Mouse (Mus musculus): ENCODE data around the gene Coq3. TPM values are rescaled to one million over a fixed set of nuclear protein-coding genes. Genes with fewer than 3 reads are reported as not detected.

Coq3 gene
- polyA plus RNA-seq, 1 experiment from 2014 or later: 15.2 TPM

DNA sequence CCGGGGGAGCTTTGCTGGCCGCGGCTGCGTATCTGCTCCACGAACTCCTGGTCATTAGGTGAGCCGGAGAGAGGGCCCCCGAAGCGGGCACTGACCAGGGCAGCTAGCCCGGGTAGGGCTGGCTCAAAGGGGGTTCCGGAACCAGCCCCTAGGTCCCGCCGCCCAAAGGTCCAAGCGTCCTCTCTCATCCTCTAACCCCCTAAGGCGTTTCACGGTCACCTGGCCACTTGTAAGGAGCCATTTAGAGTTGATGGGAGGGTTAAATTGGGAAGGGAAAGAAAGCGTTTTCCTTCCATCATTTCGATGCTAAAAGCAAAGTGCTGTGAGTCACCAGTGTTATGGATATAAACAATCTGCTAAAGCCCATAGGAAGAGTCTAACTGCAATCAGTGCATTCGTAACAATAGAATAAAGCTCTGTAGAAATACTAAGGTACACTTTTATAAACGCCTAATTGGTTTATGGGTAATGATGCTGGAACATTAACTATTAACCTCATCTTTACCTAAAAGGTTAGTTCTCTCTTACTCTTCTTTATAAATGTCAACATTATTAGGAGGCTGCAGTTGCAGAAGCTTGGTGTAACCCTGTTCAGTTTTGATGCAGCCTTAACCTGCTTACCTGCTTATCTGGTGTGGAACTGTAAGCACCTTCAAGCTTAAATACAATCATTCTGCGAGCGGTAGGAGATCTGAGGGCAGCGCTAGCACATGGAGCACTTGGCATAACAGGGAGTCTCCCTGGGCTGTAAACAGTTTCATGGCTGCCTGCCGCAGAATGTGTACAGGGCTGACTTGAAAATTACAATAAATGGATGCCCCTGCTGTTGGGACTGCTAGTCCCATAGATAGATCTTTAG is 52.5 kb downstream of the Coq3 start:
- peak overlapping the region; percentile 87 for H3K27ac ChIP-seq
- peaks cover 20% of the 10 kb centered on the region for H3K4me1 ChIP-seq
- H3K4me2 ChIP-seq: peak overlapping the region; percentile 77
- no peak for ATAC-seq (ENCODE audit: insufficient number of reproducible peaks, insufficient read depth, low FRiP score, low TSS enrichment, low read depth)
- no peaks in the 10 kb centered on the region for H3K27me3 ChIP-seq
- H3K9ac ChIP-seq: peak overlapping the region; percentile 94
- H3K9me3 ChIP-seq: no peaks in the 10 kb centered on the region
- peaks cover 4% of the 10 kb centered on the region for H3K36me3 ChIP-seq
- H3K4me3 ChIP-seq: peak overlapping the region; percentile 81
- WGBS: 10% methylated on average over 23 of the region's 23 CpGs

DNA sequence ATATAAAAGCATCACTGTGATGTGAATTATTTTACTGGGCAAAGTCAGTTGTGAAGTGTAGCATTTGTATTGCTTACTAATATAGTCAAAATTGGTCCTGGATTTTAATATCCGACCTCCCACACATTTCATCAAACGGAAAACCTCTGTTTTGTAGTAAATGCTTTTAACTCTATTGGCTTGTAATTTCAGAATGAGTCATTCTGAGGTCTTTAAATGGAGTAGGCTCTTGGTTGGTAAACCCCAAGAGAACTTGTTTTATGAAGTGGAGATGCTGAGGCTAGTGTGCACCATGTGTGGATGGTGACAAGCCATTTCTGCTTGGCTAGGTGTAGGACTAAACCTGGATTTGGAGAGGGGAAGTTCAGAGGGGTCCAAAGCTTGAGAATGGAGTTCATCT is 55.9 kb downstream of the Coq3 start:
- no peaks in the 10 kb centered on the region for H3K27me3 ChIP-seq
- peaks cover 9% of the 10 kb centered on the region for H3K36me3 ChIP-seq
- no peak overlapping the region for H3K9ac ChIP-seq
- H3K4me2 ChIP-seq: no peak overlapping the region
- no peak for ATAC-seq (ENCODE audit: insufficient number of reproducible peaks, insufficient read depth, low FRiP score, low TSS enrichment, low read depth)
- no peak overlapping the region for H3K27ac ChIP-seq
- peaks cover 20% of the 10 kb centered on the region for H3K4me1 ChIP-seq
- H3K4me3 ChIP-seq: no peak overlapping the region
- H3K9me3 ChIP-seq: no peaks in the 10 kb centered on the region
- 89% methylated on average over 2 of the region's 2 CpGs for WGBS

DNA sequence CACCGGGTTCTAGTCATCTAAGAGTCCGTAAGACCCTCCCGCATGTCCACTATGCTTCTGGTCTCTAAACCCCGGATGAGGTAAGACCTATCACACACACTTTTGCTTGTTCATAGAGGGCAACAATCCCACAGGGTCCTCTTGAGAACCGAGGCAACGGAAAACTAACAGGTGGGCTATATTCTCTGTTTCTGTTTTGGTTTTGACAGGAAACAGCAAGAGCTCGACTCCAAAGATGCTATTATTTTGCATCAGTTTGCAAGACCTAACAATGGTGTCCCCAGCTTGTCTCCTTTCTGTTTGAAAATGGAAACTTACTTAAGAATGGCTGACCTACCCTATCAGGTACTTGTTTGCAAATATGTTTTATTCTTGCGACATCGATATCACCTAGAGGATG is 57.0 kb downstream of the Coq3 start:
- H3K27ac ChIP-seq: no peak overlapping the region
- H3K27me3 ChIP-seq: no peaks in the 10 kb centered on the region
- no peak overlapping the region for H3K9ac ChIP-seq
- peaks cover 15% of the 10 kb centered on the region for H3K4me1 ChIP-seq
- H3K4me3 ChIP-seq: no peak overlapping the region
- ATAC-seq (ENCODE audit: insufficient number of reproducible peaks, insufficient read depth, low FRiP score, low TSS enrichment, low read depth): no peak
- H3K36me3 ChIP-seq: peaks cover 9% of the 10 kb centered on the region
- no peaks in the 10 kb centered on the region for H3K9me3 ChIP-seq
- 90% methylated on average over 9 of the region's 9 CpGs for WGBS
- H3K4me2 ChIP-seq: no peak overlapping the region

DNA sequence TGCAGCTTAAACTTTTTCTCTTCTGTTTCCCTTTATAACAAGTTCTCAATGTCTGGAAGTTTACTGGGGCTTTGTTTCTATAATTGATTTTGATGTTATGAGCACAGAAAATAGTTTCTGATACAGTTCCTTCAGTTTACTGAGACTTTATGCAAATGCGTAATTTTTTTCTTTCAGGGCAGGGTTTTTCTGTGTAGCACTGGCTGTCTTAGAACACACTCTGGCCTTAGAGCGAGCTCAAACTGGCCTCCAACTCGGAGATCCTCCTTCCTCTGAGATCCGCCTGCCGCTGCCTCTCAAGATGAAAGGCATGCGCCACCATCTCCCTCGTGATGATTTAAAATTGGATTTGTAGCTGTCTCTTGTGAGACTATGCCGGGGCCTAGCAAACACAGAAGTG is 58.4 kb downstream of the Coq3 start:
- peaks cover 12% of the 10 kb centered on the region for H3K36me3 ChIP-seq
- no peak overlapping the region for H3K4me2 ChIP-seq
- no peak for ATAC-seq (ENCODE audit: insufficient number of reproducible peaks, insufficient read depth, low FRiP score, low TSS enrichment, low read depth)
- peaks cover 8% of the 10 kb centered on the region for H3K4me1 ChIP-seq
- no peak overlapping the region for H3K9ac ChIP-seq
- 85% methylated on average over 8 of the region's 8 CpGs for WGBS
- no peaks in the 10 kb centered on the region for H3K9me3 ChIP-seq
- H3K27ac ChIP-seq: no peak overlapping the region
- no peak overlapping the region for H3K4me3 ChIP-seq
- H3K27me3 ChIP-seq: no peaks in the 10 kb centered on the region

DNA sequence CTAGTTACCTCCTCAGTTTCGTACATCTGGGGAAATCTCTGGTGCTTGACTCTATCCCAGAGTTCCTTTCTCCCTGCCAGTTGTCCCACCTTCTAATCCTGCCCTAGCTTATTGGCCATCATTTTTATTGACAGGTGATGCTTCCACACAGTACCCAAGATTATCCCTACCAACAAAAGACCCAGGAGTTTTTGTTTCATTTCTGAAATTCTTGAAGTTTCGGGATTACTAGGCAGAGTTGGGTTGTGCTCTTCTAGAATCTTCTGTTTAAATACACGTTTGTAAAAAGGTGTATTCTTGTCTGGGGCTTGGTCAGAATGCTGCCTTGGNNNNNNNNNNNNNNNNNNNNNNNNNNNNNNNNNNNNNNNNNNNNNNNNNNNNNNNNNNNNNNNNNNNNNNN is 65.2 kb downstream of the Coq3 start:
- H3K27me3 ChIP-seq: no peaks in the 10 kb centered on the region
- 84% methylated on average over 3 of the region's 3 CpGs for WGBS
- H3K9ac ChIP-seq: no peak overlapping the region
- no peaks in the 10 kb centered on the region for H3K9me3 ChIP-seq
- H3K4me2 ChIP-seq: no peak overlapping the region
- H3K27ac ChIP-seq: no peak overlapping the region
- no peak overlapping the region for H3K4me3 ChIP-seq
- H3K4me1 ChIP-seq: no peaks in the 10 kb centered on the region
- 0 out of 2 replicates have a peak, but pooled peaks cover 9% of the 10 kb centered on the region for H3K36me3 ChIP-seq
- no peak for ATAC-seq (ENCODE audit: insufficient number of reproducible peaks, insufficient read depth, low FRiP score, low TSS enrichment, low read depth)

DNA sequence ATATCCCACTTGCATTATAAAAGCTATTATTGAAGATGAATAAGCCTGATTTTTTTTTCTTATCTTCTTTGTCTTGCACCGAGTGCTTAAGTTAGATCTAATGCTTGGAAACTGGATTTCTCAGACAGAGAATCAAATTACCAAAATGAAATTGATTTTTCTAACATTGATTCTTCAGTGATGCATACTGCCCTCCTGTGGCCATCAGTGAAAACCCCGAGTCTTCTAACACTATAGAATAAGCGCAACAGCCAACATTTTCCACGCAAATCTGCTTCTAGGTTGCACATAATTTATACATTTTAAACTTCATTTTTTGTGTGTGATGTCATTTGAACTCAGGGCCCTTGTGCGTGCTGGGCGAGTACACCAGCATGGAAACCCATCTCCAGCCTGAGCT is 72.0 kb downstream of the Coq3 start:
- Histone ChIP-seq H3K9ac (no peak overlapping the region), H3K36me3 (peaks cover 8% of the 10 kb centered on the region; the same call in 1 of the 2 replicates), H3K4me1 (no peaks in the 10 kb centered on the region), H3K4me3 (no peak overlapping the region), H3K27me3 (no peaks in the 10 kb centered on the region), H3K4me2 (no peak overlapping the region), H3K9me3 (no peaks in the 10 kb centered on the region), H3K27ac (no peak overlapping the region)
- ATAC-seq (ENCODE audit: insufficient number of reproducible peaks, insufficient read depth, low FRiP score, low TSS enrichment, low read depth): no peak
- 39% methylated on average over 6 of the region's 6 CpGs for WGBS

GRCm38 (mm10) chr4:21952255-21952654 is 72.8 kb downstream of the Coq3 start:
- Histone ChIP-seq H3K4me2 (no peak overlapping the region), H3K27me3 (no peaks in the 10 kb centered on the region), H3K36me3 (peaks cover 8% of the 10 kb centered on the region; the same call in 1 of the 2 replicates), H3K9ac (no peak overlapping the region), H3K27ac (no peak overlapping the region), H3K4me3 (no peak overlapping the region), H3K9me3 (no peaks in the 10 kb centered on the region), H3K4me1 (no peaks in the 10 kb centered on the region)
- ATAC-seq (ENCODE audit: insufficient number of reproducible peaks, insufficient read depth, low FRiP score, low TSS enrichment, low read depth): no peak
- WGBS: 84% methylated on average over 2 of the region's 2 CpGs

- H3K27me3 ChIP-seq: no peaks in the 10 kb centered on the region
- WGBS: 60% methylated on average over 7 of the region's 7 CpGs
- H3K9ac ChIP-seq: no peak overlapping the region
- peaks cover 21% of the 10 kb centered on the region for H3K36me3 ChIP-seq
- H3K27ac ChIP-seq: no peak overlapping the region
- no peak overlapping the region for H3K4me2 ChIP-seq
- no peaks in the 10 kb centered on the region for H3K4me1 ChIP-seq
- H3K4me3 ChIP-seq: no peak overlapping the region
- no peak; the same call in 1 of the 2 replicates for ATAC-seq (ENCODE audit: insufficient number of reproducible peaks, insufficient read depth, low FRiP score, low TSS enrichment, low read depth)
- H3K9me3 ChIP-seq: no peaks in the 10 kb centered on the region
These were observed 78.3 kb downstream of the Coq3 start for GRCm38 (mm10) chr4:21957570-21958321.

Other genes with a start within 250 kb of the Coq3 start
- gene Prdm13, start 193.7 kb upstream of the Coq3 start, polyA plus RNA-seq (2015; fragmentation: Nextera tagmentation; extraction: Ambion mirVana): not detected in 2 replicates
- gene Ccnc, start 152.0 kb upstream of the Coq3 start, polyA plus RNA-seq (2015; fragmentation: Nextera tagmentation; extraction: Ambion mirVana): 42.9 and 45.0 TPM in 2 replicates
- gene Usp45, start 112.5 kb upstream of the Coq3 start, polyA plus RNA-seq (2015; fragmentation: Nextera tagmentation; extraction: Ambion mirVana): 9.4 and 13.9 TPM in 2 replicates
- gene Tstd3, start 112.5 kb upstream of the Coq3 start, polyA plus RNA-seq (2015; fragmentation: Nextera tagmentation; extraction: Ambion mirVana): 7.4 and 7.6 TPM in 2 replicates
- gene Pnisr, start 32.1 kb upstream of the Coq3 start, polyA plus RNA-seq (2015; fragmentation: Nextera tagmentation; extraction: Ambion mirVana): 192 and 206 TPM in 2 replicates
- 7.7 and 8.3 TPM in 2 replicates for gene Faxc, start 51.7 kb downstream of the Coq3 start, polyA plus RNA-seq (2015; fragmentation: Nextera tagmentation; extraction: Ambion mirVana)

Measured in embryonic facial prominence, embryonic 13.5 days (tissue).